Mouse (Mus musculus): ENCODE data around the gene Jak2. TPM values are rescaled to one million over a fixed set of nuclear protein-coding genes. Genes with fewer than 3 reads are reported as not detected.
A peak's percentile ranks its signal among the peaks of the same experiment; 100 is the strongest.

The Jak2 gene
- 4.4 and 5.0 TPM in 2 replicates for polyA plus RNA-seq (2015; fragmentation: Nextera tagmentation; extraction: Ambion mirVana)

DNA sequence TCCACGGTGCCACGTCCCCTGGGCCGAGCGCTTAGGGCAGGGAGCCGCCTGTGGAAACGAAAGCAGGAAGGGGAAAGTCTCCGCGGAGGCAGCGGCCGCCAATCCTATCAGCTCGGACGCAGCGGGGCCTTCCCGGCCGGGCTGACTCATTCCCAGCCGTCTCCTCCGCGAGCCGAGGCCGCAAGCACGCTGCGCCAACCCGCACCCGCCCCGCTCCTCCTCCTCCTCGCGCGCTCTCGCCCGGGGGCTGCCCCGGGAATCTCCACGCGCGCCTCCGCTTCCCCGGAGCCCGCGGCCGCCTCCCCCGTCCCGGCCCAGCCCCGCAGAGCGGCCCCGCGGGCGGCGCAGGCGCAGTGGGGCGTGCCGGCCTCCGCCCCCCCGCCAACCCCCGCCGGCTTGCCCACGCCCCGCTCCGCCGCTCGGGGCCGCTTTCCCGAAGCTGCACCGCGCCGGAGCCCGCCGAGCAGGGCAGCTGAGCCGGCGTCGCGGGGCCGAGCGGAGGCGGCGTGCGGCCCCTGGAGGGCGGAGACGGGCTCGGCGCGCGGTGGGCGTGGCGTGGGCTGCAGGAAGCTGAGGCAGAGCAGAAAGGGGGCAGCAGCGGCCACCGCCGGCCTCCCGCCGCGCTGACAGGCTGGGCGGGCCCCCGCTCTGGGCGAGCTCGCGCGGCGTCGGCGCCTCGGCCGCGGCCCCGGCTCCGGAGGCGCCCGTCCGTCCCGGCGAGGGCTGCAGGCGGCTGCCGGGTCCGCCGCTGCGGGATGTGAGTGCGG is at the start of gene Jak2:
Jak2 (plus strand) TSS at position 638 of the 767 bp plus-strand sequence.
- Histone ChIP-seq H3K4me1 (ENCODE audit: control insufficient read depth, insufficient read depth, low read length) (peaks cover 23% of the 10 kb centered on the region), H3K9me3 (replicated peaks; ENCODE audit: control insufficient read depth, low read length) (no peaks in the 10 kb centered on the region), H3K4me2 (ENCODE audit: low read depth, low read length) (peak within 1 kb of the TSS; percentile 91), H3K27me3 (ENCODE audit: control insufficient read depth, insufficient read depth, low read length) (no peaks in the 10 kb centered on the region), H3K27ac (ENCODE audit: low read length) (peak within 1 kb of the TSS; percentile 99), H3K4me3 (replicated peaks; ENCODE audit: low read length) (peak within 1 kb of the TSS; percentile 88), H3K36me3 (ENCODE audit: control insufficient read depth, insufficient read depth, low read length) (no peaks in the 10 kb centered on the region), H3K9ac (ENCODE audit: low read length) (peak within 1 kb of the TSS; percentile 99)
- peak; percentile 96 for ATAC-seq (ENCODE audit: insufficient read depth, low FRiP score)
- under 1% methylated on average over 92 of the region's 114 CpGs for WGBS

DNA sequence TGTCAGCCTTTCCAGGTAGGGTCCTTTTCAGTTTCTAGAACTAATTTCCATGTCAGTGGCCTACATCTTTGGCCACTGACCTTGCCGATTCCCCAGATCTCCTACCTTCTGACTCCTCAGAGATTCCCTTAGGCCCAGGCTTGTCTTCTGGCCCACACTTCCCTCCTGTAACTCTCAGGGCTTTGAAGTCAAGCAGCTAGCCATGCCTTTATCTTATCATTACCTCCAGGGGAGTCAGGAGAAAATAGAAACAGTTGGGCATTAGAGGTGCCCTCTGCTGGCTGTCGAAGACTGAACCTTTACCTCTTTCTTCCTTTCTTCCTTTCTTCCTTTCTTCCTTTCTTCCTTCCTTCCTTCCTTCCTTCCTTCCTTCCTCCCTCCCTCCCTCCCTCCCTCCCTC is 48.3 kb upstream of the Jak2 start:
- ATAC-seq (ENCODE audit: insufficient read depth, low FRiP score) = no peak
- 54% methylated on average over 2 of the region's 2 CpGs for WGBS
- H3K4me1 ChIP-seq (ENCODE audit: control insufficient read depth, insufficient read depth, low read length) = no peaks in the 10 kb centered on the region

DNA sequence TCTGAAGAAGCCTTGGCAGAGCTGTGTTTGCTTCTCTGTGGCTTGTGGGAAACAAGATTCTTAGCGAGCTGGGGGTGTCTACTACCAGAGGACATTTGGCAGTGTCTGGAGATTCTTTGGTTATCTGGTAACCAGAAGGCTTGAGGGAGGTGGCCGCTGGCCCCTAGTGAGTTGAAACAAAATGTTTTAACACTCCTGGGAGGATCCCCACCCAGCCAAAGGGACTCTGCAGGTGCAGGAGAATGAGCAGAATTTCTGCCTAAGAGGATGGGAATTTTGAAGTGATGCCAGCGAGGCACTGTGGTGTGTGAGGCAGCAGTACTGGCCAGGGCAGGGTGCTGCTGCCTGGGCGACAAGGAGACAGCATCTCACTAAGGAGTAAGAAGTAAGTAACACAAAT is 47.0 kb upstream of the Jak2 start:
- H3K4me1 ChIP-seq (ENCODE audit: control insufficient read depth, insufficient read depth, low read length) = no peaks in the 10 kb centered on the region
- no peaks in the 10 kb centered on the region for H3K27me3 ChIP-seq (ENCODE audit: control insufficient read depth, insufficient read depth, low read length)
- H3K9ac ChIP-seq (ENCODE audit: low read length) = no peak overlapping the region
- no peak overlapping the region for H3K27ac ChIP-seq (ENCODE audit: low read length)
- no peak overlapping the region for H3K4me3 ChIP-seq (replicated peaks; ENCODE audit: low read length)
- H3K4me2 ChIP-seq (ENCODE audit: low read depth, low read length) = no peak overlapping the region
- WGBS = 70% methylated on average over 4 of the region's 4 CpGs
- no peaks in the 10 kb centered on the region for H3K36me3 ChIP-seq (ENCODE audit: control insufficient read depth, insufficient read depth, low read length)
- ATAC-seq (ENCODE audit: insufficient read depth, low FRiP score) = no peak
- H3K9me3 ChIP-seq (replicated peaks; ENCODE audit: control insufficient read depth, low read length) = no peaks in the 10 kb centered on the region

More for the DNA sequence above, 48.3 kb upstream of the Jak2 start:
- no peaks in the 10 kb centered on the region for H3K27me3 ChIP-seq (ENCODE audit: control insufficient read depth, insufficient read depth, low read length)
- H3K4me2 ChIP-seq (ENCODE audit: low read depth, low read length) = no peak overlapping the region
- H3K4me3 ChIP-seq (replicated peaks; ENCODE audit: low read length) = no peak overlapping the region
- H3K36me3 ChIP-seq (ENCODE audit: control insufficient read depth, insufficient read depth, low read length) = no peaks in the 10 kb centered on the region
- no peaks in the 10 kb centered on the region for H3K9me3 ChIP-seq (replicated peaks; ENCODE audit: control insufficient read depth, low read length)
- no peak overlapping the region for H3K27ac ChIP-seq (ENCODE audit: low read length)
- H3K9ac ChIP-seq (ENCODE audit: low read length) = no peak overlapping the region

DNA sequence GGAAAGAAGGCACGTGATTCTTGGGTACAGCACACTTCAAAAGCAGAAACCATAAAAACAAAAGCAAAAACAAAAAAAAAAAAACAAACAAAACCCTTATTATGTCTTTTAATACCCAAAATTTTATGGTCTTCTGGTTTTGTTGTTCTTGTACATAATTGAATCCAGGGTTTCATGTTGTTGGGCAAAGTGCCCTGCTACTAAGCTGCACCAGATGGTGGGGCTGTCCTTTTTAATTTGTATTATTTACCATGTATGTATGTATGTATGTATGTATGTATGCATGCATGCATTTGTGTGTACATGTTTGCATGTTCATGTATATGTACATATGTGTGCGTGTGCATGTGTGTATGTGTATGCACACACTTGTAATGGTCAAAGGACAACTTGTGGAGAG is 46.4 kb upstream of the Jak2 start:
- no peak for ATAC-seq (ENCODE audit: insufficient read depth, low FRiP score)
- Histone ChIP-seq H3K4me3 (replicated peaks; ENCODE audit: low read length) (no peak overlapping the region), H3K4me2 (ENCODE audit: low read depth, low read length) (no peak overlapping the region), H3K4me1 (ENCODE audit: control insufficient read depth, insufficient read depth, low read length) (no peaks in the 10 kb centered on the region), H3K9me3 (replicated peaks; ENCODE audit: control insufficient read depth, low read length) (no peaks in the 10 kb centered on the region), H3K36me3 (ENCODE audit: control insufficient read depth, insufficient read depth, low read length) (no peaks in the 10 kb centered on the region), H3K27me3 (ENCODE audit: control insufficient read depth, insufficient read depth, low read length) (no peaks in the 10 kb centered on the region), H3K27ac (ENCODE audit: low read length) (no peak overlapping the region), H3K9ac (ENCODE audit: low read length) (no peak overlapping the region)
- 81% methylated on average over 2 of the region's 2 CpGs for WGBS

DNA sequence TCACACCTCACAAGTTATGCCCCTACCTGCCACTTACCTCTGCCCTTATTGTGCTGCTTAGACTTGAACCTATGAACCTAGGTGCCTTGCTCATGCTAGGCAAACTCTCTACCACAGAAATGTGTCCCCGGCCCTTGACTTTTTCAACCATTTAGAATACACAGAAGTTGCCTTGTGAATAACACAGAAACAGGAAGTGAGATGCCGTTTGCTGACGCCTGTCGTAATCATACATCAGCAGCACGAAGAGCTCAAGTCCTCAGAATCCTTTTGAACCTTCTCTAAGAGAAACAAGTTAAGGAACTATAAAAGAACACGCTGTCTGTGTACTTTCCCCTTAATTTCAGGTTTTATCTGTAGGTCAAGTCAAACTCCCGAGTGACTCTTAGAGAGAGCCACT is 41.7 kb upstream of the Jak2 start:
- Histone ChIP-seq H3K36me3 (ENCODE audit: control insufficient read depth, insufficient read depth, low read length) (no peaks in the 10 kb centered on the region), H3K9ac (ENCODE audit: low read length) (no peak overlapping the region), H3K4me1 (ENCODE audit: control insufficient read depth, insufficient read depth, low read length) (no peaks in the 10 kb centered on the region), H3K27ac (ENCODE audit: low read length) (no peak overlapping the region), H3K9me3 (replicated peaks; ENCODE audit: control insufficient read depth, low read length) (no peaks in the 10 kb centered on the region), H3K4me2 (ENCODE audit: low read depth, low read length) (no peak overlapping the region), H3K4me3 (replicated peaks; ENCODE audit: low read length) (no peak overlapping the region), H3K27me3 (ENCODE audit: control insufficient read depth, insufficient read depth, low read length) (no peaks in the 10 kb centered on the region)
- no peak for ATAC-seq (ENCODE audit: insufficient read depth, low FRiP score)
- WGBS = 74% methylated on average over 7 of the region's 7 CpGs

DNA sequence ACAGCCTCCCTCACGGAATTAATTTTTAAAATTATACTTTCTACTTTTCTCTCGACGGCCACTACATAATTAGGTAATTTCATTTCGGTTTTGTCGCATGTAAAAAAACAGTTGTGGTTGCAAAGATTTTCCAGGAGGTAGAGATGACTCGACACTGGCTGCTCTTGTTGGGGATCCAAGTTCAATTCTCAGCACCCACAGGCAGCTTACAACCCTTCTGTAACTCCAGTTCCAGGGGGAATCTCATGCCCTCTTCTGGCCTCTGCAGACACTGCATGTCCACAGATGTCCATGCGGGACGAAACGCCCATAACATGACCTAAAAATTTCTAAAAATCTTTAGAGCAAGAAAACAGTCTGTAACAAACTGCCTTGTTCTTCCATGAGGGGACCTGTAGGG is 41.3 kb upstream of the Jak2 start:
- Histone ChIP-seq H3K4me2 (ENCODE audit: low read depth, low read length) (no peak overlapping the region), H3K27ac (ENCODE audit: low read length) (no peak overlapping the region), H3K9me3 (replicated peaks; ENCODE audit: control insufficient read depth, low read length) (no peaks in the 10 kb centered on the region), H3K4me3 (replicated peaks; ENCODE audit: low read length) (no peak overlapping the region), H3K4me1 (ENCODE audit: control insufficient read depth, insufficient read depth, low read length) (no peaks in the 10 kb centered on the region), H3K36me3 (ENCODE audit: control insufficient read depth, insufficient read depth, low read length) (no peaks in the 10 kb centered on the region), H3K27me3 (ENCODE audit: control insufficient read depth, insufficient read depth, low read length) (no peaks in the 10 kb centered on the region), H3K9ac (ENCODE audit: low read length) (no peak overlapping the region)
- ATAC-seq (ENCODE audit: insufficient read depth, low FRiP score) = no peak
- WGBS = 92% methylated on average over 9 of the region's 9 CpGs

DNA sequence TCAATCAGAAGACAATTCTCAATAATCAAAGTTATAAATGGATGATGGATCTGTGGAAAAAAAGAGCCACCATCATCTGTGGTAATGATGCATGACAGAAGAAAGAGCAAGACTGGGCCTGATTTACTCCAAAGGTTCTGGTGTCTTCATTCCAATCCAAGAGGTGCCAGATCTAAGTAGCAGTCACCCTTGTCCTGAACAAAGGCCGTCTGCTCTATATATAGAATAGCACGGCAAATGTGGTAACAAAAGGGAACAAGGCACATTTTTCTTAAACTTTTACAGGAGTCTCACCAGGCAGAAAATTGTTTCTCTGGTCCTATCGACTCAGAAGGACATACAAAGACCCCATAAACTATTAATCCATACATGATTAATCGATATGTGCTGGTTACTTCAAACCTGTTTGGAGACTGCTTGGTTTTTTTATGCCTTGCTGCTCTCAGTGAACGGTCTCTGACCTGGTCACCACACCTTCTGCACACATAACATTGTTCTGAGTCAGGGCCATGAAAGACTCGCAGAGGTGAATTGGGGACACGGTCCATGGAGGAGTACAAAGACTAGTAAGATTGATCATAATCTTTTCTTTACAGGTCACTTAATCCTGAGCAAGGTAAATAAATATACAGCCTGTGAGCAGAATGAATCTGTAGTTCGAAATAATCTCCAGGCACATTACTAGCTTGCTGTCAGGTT is 35.7 kb upstream of the Jak2 start:
- Histone ChIP-seq H3K36me3 (ENCODE audit: control insufficient read depth, insufficient read depth, low read length) (no peaks in the 10 kb centered on the region), H3K4me2 (ENCODE audit: low read depth, low read length) (no peak overlapping the region), H3K27me3 (ENCODE audit: control insufficient read depth, insufficient read depth, low read length) (no peaks in the 10 kb centered on the region), H3K4me1 (ENCODE audit: control insufficient read depth, insufficient read depth, low read length) (no peaks in the 10 kb centered on the region), H3K4me3 (replicated peaks; ENCODE audit: low read length) (no peak overlapping the region), H3K9ac (ENCODE audit: low read length) (no peak overlapping the region), H3K27ac (ENCODE audit: low read length) (no peak overlapping the region), H3K9me3 (replicated peaks; ENCODE audit: control insufficient read depth, low read length) (no peaks in the 10 kb centered on the region)
- peak; percentile 72; the same call in 1 of the 2 replicates for ATAC-seq (ENCODE audit: insufficient read depth, low FRiP score)
- WGBS = 53% methylated on average over 8 of the region's 8 CpGs

DNA sequence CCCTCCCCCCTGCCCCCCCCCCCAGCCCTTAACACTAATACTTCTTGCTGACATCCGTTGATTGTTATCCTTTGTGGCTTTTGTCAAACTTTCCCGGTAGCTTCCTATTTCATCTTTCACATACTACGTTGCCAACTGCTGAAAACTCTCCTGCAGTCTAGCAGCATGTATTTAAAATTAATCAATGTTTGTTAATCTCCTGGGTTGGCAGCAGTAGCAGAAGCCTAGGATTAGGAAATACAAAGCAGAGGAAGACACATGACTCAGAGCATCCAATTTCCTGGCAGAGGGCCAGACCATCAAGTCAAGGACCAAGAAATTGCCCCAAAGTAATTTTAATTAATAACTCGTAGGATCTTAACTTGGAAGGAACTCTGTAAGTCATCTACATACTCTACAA is 29.8 kb upstream of the Jak2 start:
- H3K27me3 ChIP-seq (ENCODE audit: control insufficient read depth, insufficient read depth, low read length) = no peaks in the 10 kb centered on the region
- no peaks in the 10 kb centered on the region for H3K4me1 ChIP-seq (ENCODE audit: control insufficient read depth, insufficient read depth, low read length)
- WGBS = 56% methylated on average over 4 of the region's 4 CpGs
- no peak overlapping the region for H3K4me3 ChIP-seq (replicated peaks; ENCODE audit: low read length)
- no peaks in the 10 kb centered on the region for H3K36me3 ChIP-seq (ENCODE audit: control insufficient read depth, insufficient read depth, low read length)
- ATAC-seq (ENCODE audit: insufficient read depth, low FRiP score) = no peak
- H3K9me3 ChIP-seq (replicated peaks; ENCODE audit: control insufficient read depth, low read length) = no peaks in the 10 kb centered on the region
- no peak overlapping the region for H3K27ac ChIP-seq (ENCODE audit: low read length)
- H3K4me2 ChIP-seq (ENCODE audit: low read depth, low read length) = no peak overlapping the region
- H3K9ac ChIP-seq (ENCODE audit: low read length) = no peak overlapping the region

DNA sequence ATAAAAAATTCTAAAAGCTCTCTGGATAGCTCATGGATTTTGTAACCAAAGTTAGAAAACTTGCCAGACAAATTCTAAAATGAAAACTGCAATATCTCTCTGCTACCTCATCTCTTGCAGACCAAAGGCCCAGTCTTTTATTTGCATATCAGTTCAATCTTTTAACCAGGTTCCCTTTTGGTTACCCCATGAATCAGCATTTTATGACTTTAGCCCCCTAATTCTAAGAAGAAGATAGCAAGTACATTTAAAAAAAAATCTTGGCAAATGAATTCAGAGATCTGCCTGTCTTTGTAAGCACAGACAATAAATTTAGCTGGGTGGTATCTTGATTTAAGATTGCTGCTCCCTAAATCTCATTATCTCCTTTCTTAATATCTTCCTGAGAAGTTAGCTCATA is 26.7 kb upstream of the Jak2 start:
- no peak overlapping the region for H3K4me3 ChIP-seq (replicated peaks; ENCODE audit: low read length)
- no peaks in the 10 kb centered on the region for H3K9me3 ChIP-seq (replicated peaks; ENCODE audit: control insufficient read depth, low read length)
- H3K36me3 ChIP-seq (ENCODE audit: control insufficient read depth, insufficient read depth, low read length) = no peaks in the 10 kb centered on the region
- no peak overlapping the region for H3K9ac ChIP-seq (ENCODE audit: low read length)
- no peaks in the 10 kb centered on the region for H3K4me1 ChIP-seq (ENCODE audit: control insufficient read depth, insufficient read depth, low read length)
- no peaks in the 10 kb centered on the region for H3K27me3 ChIP-seq (ENCODE audit: control insufficient read depth, insufficient read depth, low read length)
- H3K27ac ChIP-seq (ENCODE audit: low read length) = no peak overlapping the region
- ATAC-seq (ENCODE audit: insufficient read depth, low FRiP score) = no peak
- no peak overlapping the region for H3K4me2 ChIP-seq (ENCODE audit: low read depth, low read length)
